Mouse (Mus musculus) cerebellum, postnatal 25 days (tissue): ENCODE measurements around the gene Atg14.
"Not testable (repeated sequence)": the region's sequence is repeated elsewhere in the genome, so short reads cannot be mapped to it uniquely, and the experiment has no call there.

Experiments
- DNase-seq, 2 experiments: peaks; one replicate each; pipeline ENCODE4 v3.0.0; 2021; ENCODE audit warnings: mixed read lengths in 2 of 2

Atg14 gene

DNA sequence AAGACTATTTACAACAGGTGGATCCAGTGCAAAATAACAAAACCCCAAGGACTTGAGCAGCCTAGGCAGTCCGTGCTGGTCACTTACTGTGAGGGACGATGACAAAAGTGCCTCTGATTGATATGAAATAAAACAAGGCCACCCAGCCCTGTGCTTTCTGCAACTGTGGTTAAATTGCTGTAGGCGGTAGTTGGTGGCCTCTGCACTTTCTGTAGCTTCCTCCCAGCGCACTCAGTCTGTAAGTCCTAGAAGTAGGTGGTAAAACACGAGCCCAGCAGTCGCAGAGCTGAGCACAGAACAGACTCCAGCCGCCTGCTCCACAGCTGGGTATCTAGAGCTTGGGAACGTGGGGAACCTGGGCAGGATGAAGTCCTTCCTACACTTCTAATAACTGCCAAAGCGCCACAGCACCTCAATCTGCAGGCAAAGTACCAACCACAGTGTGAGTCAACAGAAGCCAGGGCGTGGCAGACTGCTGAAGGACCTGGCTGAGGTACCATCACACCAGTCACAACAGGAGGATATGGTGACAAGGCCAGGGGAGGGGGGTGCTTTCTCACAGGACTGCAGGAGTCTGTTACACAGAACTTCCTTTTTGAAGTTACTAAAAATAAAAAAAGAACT, 29.0 kb downstream of the Atg14 start:
- no peak for DNase-seq

DNA sequence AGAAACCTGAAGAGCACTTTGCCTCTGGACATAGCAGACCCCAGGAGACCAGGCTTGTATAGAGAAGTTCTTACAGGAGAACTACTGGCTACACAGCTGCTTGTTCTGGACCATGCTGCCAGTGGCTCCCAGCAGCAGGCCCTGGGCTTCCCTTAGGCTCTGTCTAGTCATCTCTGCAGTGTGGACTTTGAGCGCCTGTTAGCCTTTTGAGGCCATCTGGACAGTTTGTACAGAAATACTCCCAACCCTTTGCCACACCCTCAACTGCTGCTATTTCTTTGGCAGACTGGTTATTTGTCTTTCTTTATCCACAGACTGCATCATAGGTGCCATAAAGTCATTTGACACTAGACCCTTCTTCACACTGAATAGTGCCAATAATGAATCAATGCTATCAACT, 35.4 kb downstream of the Atg14 start:
- DNase-seq = no peak

GRCm38 (mm10) chr14:47534176-47534525, 36.3 kb downstream of the Atg14 start:
- DNase-seq = no peak

DNA sequence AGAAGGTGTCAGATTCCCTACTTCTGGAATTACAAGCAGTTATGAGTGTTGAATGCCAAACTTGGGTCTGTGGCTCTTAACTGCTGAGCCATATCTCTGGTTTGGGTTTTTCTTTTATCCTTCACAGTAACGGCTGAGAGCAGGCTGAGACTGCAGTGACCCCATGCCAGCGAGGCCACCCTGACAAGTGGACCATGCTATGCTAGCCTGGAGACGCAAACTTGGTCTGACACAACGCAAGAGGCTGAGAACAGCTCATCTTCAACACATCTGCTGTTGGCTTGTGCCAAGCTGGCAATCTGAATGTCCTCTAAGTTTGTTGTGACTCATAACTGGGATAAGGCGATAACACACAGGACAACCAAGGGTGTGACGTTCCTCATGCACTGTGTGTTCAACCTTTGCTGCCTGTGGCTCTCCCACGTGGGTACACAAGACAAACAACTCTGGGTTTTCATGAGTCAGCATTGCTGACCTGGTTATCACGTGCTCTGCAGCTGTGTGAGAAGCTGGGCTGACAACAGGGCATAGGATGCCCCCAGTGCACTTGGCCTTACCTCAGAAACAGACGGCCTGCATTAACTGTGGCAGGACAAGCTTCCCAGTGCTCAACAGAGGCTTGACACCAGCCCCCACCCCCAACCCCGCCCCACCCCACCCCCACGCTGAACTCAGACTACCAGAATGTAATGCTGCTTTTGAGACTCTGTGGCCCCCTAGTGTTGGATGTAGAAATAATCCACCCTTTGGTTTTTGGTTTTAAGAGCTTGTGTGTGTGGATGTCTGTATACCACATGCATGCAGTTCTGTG, 36.9 kb downstream of the Atg14 start:
- DNase-seq = peak; percentile 15 to 16

DNA sequence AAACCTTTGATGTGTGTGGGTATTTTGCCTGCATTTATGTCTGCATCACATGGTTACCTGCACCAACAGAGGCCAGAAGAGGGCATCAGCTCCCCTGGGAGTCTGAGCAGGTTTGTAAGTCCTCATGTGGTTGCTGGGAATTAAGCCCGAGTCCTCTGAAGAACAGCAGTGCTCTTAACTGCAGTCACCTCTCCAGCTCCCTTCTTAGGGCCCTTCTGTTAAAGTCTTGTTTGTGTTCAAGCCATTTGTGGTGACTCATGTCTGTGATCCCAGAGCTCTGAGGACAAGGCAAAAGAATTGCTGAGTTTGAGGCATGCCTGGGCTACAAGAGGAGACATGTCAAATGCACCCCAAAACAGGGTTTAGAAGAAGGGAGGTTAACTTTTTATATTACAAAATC, 38.0 kb downstream of the Atg14 start:
- DNase-seq = no peak

DNA sequence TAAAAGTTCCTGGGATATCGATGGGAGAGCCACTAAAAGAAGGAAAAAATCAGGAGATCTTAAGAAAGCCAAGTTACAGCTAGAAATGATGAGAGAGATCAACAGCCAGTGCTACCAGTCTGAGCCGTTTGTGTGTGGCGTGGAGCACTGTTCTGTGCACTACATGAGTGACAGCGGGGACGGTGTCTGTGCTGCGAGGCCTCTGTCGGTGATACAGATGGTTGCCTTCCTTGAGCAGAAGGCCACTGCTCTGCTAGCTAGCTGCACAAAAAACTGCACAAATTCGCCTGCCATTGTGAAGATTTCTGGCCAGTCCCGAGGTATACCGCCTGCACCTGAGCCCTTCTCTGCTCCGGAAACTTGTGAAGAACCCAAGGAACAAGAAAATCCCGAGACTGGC, 40.9 kb downstream of the Atg14 start:
- DNase-seq = not testable (repeated sequence)

DNA sequence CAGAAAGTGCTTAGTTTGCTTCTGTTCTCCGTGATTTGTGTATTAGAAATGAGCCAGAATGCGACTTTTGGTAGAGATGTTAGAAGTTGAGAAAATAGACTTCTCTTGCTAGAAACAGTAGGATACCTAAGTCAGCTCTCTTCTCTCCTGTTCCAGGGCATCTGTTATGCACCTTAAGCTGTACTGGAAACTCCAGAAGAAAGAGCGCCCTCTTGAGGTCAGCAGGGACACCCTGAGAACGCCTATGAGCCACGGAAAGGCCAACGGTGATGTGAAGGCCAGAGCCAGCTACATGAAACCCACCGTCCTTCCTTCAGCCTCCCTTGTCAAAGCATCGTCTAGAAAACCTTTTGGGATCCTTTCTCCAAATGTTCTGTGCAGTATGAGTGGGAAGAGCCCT, 41.4 kb downstream of the Atg14 start:
- DNase-seq = peak; percentile 48 to 73

DNA sequence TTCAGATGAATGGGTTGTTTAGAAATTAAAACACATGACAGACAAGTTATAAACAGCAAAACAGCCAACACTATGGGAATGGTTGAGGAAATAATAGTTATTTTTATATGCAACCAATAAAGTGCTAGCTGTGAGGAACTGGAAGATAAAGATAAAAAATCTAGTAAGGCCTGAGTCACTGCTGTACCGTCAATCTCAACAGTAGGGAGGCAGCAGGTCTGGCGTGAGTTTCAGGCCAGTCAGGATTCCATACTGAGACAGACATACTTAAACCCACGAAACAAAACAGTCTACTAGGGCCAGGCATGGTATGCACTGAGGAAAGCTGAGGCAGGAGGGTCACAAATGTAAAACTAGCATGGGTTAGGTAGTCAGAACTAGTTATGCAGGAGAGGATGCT, 42.2 kb downstream of the Atg14 start:
- DNase-seq = no peak

DNA sequence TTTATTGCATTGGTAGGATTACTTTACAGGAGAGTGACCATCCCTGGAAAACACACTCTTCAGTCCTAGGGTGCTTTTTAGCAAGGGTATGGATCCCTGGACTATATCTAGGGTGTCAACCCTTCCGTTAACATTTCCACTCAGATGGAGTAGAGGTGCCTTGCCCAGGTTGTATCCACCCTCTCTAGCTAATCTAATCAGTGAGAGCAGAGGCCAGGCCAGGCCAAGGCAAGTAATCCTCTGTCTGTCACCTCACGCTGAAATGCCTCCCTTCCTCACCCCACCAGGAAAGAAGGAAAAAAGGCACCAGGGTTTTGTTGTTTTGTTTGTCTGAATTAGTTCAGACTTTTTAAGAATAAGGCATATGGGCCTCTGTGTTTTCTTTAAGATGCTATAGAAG, 42.6 kb downstream of the Atg14 start:
- no peak for DNase-seq

GRCm38 (mm10) chr14:47525861-47526260, 44.6 kb downstream of the Atg14 start:
- DNase-seq = no peak

DNA sequence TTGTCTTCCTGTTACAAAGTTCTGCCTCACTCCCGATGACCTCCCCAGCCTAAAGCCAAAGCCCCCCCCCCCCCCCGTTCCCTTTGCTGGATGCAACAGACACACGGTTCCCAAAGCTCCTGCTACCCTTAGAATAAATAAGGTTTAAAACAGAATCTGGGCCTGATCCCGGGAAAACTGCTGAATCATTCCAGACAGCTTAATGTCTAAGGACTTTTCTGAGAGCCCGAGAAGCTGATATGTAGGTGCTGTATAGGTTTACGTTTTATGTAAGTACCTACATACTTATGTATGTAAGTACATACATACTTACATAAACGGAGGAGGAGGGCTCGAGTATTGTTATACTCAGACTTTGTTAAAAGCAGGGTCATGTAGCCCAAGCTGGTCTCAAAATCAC, 45.1 kb downstream of the Atg14 start:
- DNase-seq = no peak

- no peak for DNase-seq
Observed at GRCm38 (mm10) chr14:47522301-47522700, 48.1 kb downstream of the Atg14 start.

DNA sequence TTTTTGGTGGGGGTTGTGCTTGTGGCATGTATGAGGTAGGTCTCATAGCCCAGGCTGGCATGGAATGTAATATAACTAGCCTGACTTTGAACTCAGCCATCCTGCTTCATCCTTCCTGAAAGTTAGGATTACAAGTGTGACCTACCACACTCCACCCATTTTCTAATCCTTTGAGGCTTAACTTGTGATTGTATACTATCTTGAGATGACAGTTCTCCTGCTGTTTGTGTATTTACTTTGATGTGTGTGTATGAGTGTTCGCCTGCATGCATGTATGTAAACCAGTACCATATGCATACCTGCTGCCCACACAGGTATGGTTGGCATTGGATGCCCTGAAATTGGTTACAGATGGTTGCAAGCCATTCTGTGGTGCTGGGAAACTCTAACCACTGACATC, 48.8 kb downstream of the Atg14 start:
- DNase-seq = no peak

DNA sequence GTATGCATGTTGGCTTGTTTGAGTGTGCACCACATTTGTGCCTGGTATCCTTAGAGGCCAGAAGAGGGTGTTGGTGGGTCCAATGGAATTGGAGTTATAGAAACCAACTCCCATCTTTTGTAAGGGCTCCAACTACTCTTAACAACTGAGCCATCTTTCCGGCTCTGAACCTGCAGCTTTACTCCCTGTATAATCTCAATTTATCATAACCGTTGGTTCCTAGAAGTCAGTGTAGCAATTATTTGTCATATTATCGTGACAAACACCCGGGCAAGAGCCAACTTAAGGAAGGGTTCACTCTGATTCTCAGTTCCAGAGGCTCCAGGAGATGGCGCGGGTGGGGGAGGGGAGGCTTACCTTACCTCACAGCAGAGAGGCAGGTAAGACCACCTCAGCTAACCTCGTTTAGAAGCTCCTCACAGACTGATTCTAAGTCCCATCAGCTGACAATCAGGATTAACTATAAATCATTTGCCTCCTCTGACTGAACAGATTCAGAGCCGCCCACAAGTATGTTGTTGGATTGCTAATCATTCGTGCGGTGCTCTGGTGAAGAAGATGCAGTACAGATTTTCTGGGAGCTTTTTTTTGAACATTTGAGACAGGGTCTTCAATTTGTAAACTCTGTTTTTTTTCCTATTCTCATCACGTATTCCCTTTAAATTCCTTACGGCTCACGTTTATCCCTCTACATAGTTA, 49.5 kb downstream of the Atg14 start:
- DNase-seq = no peak

- peak in 1 of 2 experiments; percentile 24 for DNase-seq
Observed at GRCm38 (mm10) chr14:47518619-47519018, 51.8 kb downstream of the Atg14 start.

- DNase-seq = no peak
Observed at GRCm38 (mm10) chr14:47516755-47517154, 53.7 kb downstream of the Atg14 start.

DNA sequence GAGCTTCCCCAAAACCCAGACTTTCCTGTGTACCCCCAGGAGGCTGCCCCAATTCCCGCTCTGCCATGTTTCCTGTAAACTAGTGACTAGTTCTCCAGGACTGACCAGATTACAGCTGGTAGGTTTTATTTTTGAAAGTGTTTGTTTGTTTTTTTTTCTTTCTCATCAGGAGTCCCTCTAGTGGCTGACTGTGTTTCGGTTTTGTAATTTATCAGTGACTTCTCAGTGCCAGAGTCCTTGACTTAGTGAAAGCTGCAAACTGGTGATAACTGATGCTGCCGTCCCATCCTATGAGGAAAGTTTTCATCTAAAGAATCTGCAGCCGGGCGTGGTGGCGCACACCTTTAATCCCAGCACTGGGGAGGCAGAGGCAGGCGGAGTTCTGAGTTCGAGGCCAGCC, 54.8 kb downstream of the Atg14 start:
- no peak for DNase-seq

- no peak for DNase-seq
Observed at GRCm38 (mm10) chr14:47514816-47515453, 55.5 kb downstream of the Atg14 start.

- DNase-seq = no peak
Observed at GRCm38 (mm10) chr14:47513606-47514005, 56.8 kb downstream of the Atg14 start.

- DNase-seq = no peak
Observed at GRCm38 (mm10) chr14:47510244-47510643, 60.2 kb downstream of the Atg14 start.

DNA sequence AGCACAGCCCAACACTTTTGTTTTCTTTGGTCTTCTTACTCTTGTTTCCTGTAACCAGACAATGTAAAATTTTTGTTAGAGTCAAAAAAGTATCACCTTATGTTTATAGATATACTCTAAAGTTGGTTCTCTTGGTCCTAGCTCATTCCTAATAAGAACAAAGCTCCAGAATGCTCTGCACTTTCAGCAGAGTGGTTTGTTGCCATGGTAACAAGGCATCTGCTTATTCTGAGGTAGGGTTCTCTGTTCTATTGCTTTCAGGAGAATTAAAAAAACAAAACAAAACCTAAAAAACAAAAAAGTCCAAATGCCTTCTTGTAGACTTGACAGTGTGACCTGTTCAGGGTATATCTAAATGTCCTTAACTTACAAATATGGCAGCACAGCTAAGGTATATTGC, 62.4 kb downstream of the Atg14 start:
- no peak for DNase-seq

GRCm38 (mm10) chr14:47506676-47507075, 63.8 kb downstream of the Atg14 start:
- no peak for DNase-seq

DNA sequence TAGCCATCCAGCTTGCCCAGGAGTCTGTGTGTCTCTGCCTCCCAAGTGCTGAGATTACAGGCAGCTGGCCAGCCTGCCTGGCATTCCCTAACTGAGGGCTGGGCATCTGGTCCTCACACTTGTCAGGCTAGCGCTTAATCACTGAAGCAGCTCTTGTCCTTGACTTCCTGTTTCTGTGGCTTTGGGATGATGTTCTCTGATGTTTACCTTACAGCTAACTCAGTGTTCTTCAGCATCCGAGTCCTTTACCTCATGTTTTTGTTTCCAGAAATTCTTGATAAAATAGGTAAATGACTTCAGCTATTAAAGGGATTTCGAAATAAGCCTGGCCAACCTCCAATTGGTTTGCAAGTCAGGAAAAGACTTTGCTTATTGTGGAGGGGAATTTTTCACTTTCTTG, 66.4 kb downstream of the Atg14 start:
- DNase-seq = no peak

DNA sequence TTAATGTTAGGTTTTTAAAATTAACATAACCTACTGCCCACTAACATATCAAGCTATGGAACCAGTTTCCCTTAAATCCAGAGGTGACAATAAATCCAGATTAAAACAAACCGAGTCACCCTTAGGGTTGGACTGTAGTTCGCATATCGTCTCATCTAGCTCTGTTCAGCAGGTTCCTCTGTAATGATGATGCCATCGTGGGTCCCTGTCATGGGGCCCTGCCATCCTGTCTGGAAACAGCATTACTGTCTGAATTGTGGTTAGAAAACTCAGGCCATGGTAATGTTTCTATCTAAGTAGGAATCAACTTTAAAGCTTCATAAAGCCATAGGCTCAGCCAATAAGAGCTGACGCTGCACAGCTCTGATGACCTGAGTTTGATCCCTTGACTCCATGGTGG, 71.8 kb downstream of the Atg14 start:
- DNase-seq = no peak
